Mouse (Mus musculus) urinary bladder, postnatal 0 days (tissue): ENCODE results near the gene Cdnf. TPM values are rescaled to one million over a fixed set of nuclear protein-coding genes. Genes with fewer than 3 reads are reported as not detected.

Source experiments
- polyA plus RNA-seq: library from polyadenylated mRNA; unstranded; fragments of >200 nt; fragmentation: Nextera tagmentation; extraction: Ambion mirVana; gene quantifications from 2 replicates; pipeline ENCODE4 v1.2.1, GENCODE M21; 2015

Cdnf gene
- 0.33 and 0.41 TPM in 2 replicates for polyA plus RNA-seq

DNA sequence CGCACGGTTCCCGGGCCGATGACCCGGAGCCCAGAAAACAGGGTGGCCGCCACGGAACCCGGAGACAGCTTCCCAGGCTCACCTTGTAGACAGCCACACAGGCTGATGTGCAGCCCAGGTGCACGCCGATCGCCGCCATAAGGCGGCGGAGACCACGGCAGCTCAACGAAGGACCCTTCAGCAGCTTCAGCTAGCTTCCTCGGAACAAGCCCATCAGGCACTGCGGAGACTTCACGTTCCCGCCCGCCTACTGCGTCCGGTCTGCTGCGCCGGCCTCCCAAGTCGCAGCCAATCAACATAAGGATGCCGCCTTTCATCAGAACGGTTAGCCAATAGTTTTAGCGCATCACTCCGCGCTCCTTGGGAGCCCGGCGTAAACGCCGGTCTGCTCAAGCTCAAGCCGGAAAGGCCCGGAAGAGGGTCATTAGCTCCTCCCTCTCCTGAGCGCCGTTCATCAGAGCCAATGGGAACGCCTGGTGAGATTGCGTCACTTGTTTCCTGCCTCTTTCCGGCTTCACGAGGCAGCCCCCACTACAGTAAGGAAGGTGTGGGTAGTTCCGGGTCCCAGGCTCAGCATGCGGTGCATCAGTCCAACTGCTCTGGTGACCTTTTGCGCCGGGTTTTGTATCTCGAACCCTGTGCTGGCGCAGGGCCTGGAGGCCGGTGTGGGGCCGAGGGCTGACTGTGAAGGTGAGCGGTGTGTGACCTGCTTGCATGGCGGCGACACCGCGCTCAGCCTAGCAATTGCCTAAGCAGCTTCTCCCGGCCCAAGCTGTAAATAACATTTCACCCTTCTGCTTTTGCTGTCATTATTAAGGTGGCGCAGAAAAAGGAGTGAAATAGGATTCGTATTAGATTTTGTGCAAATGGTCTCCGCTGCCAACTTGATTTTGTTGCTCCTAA, at the start of gene Cdnf, which contains the start of the genes Gm45902 and Hspa14:
Gene Cdnf (plus strand): TSS at position 479 of the 903 bp plus-strand sequence.
Gene Gm45902 (minus strand): TSS at position 239 of the 903 bp plus-strand sequence.
Gene Hspa14 (minus strand): TSS at position 263 of the 903 bp plus-strand sequence.

DNA sequence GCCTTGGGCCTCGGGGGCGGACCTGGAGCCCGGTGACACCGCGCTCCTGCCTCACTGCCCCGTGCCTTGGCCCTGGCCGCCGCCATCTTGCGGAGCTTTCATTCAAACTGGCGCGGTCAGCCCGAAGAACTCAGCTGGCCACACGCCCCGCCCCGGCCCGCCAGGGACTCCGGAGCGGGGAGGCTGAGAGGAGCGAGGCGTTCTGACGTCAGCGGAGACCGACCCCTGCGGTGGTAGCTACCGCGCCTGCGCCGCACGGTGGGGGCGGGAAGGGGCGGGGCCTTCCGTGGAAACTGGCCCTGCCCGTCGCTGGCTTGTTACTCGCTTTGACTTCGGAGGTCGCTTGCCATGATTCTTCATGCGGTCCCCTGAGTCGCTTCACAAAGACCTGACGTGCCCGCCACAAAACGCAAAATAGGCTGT, 38.0 kb upstream of the Cdnf start, which contains the start of gene Suv39h2:
Gene Suv39h2 (minus strand): TSS at position 171 of the 423 bp plus-strand sequence.

GRCm38 (mm10) chr2:3570186-3570585, 57.4 kb downstream of the Cdnf start, which contains the start of gene Fam107b:
TSS of gene Fam107b (plus strand) at chr2:3570488.

Other genes starting within 250 kb of the Cdnf start
- 16.8 and 18.7 TPM in 2 replicates for gene Nmt2, start 228.8 kb upstream of the Cdnf start, polyA plus RNA-seq
- 16.1 and 17.6 TPM in 2 replicates for gene Rpp38, start 180.4 kb upstream of the Cdnf start, polyA plus RNA-seq
- 0.61 TPM in 1 of 2 replicates, not detected in the other for gene Acbd7, start 176.9 kb upstream of the Cdnf start, polyA plus RNA-seq
- not detected in 2 replicates for gene Olah, start 115.8 kb upstream of the Cdnf start, polyA plus RNA-seq
- 0.37 TPM in 1 of 2 replicates, not detected in the other for gene Meig1, start 90.4 kb upstream of the Cdnf start, polyA plus RNA-seq
- gene Dclre1c, start 88.9 kb upstream of the Cdnf start, polyA plus RNA-seq = 3.0 and 3.4 TPM in 2 replicates
- 1.7 and 2.8 TPM in 2 replicates for gene Suv39h2, start 38.0 kb upstream of the Cdnf start, polyA plus RNA-seq
- 1.3 and 1.5 TPM in 2 replicates for gene Gm45902, start 240 bp upstream of the Cdnf start, polyA plus RNA-seq
- gene Hspa14, start 216 bp upstream of the Cdnf start, polyA plus RNA-seq = 38.1 and 44.6 TPM in 2 replicates
- gene Fam107b, start 57.5 kb downstream of the Cdnf start, polyA plus RNA-seq = 18.4 and 25.7 TPM in 2 replicates